Mouse (Mus musculus) olfactory bulb, adult 2 months (tissue): ENCODE data around the gene Emp1. TPM values are rescaled to one million over a fixed set of nuclear protein-coding genes. Genes with fewer than 3 reads are reported as not detected.

Experiments used
- H3K27ac ChIP-seq: fragments of 200-500 bp; 2 replicates; pipeline ENCODE4 v1.5.1; 2012; ENCODE audit warnings: low read depth, low read length; ENCODE audit not compliant: insufficient read depth
- H3K4me1 ChIP-seq: fragments of 200-500 bp; 2 replicates; pipeline ENCODE4 v1.6.1; 2012; ENCODE audit warnings: low read length; ENCODE audit not compliant: control insufficient read depth, insufficient read depth
- H3K4me3 ChIP-seq: fragments of 200-500 bp; 2 replicates; pipeline ENCODE4 v1.5.1; 2012; ENCODE audit warnings: mild to moderate bottlenecking, low read depth, low read length, moderate library complexity; ENCODE audit not compliant: insufficient read depth
- CTCF ChIP-seq: fragments of 200-500 bp; IDR thresholded peaks from 2 replicates; pipeline ENCODE4 v1.5.1; 2012; ENCODE audit warnings: low read depth, mild to moderate bottlenecking, low read length, moderate library complexity; ENCODE audit not compliant: insufficient read depth
- POLR2A ChIP-seq: fragments of 200-500 bp; IDR thresholded peaks from 2 replicates; pipeline ENCODE4 v1.6.1; 2012; ENCODE audit warnings: mild to moderate bottlenecking, low read depth, low read length, moderate library complexity; ENCODE audit not compliant: insufficient read depth
- WGBS: fragments of 180-500 bp; shearing (Covaris S2); methylation state at CpG from one replicate; pipeline ENCODE4 v1.1.7; 2018; 5-methylcytosine and 5-hydroxymethylcytosine counted together
- polyA plus RNA-seq: library from polyadenylated mRNA; stranded (reverse); fragments of >200 nt; gene quantifications from 2 replicates; pipeline ENCODE4 v1.2.4, GENCODE M21; 2012; ENCODE audit warnings: low replicate concordance; ENCODE audit not compliant: missing spikeins, insufficient read depth, insufficient read length

Gene Emp1
- polyA plus RNA-seq, 1 experiment = not detected

DNA sequence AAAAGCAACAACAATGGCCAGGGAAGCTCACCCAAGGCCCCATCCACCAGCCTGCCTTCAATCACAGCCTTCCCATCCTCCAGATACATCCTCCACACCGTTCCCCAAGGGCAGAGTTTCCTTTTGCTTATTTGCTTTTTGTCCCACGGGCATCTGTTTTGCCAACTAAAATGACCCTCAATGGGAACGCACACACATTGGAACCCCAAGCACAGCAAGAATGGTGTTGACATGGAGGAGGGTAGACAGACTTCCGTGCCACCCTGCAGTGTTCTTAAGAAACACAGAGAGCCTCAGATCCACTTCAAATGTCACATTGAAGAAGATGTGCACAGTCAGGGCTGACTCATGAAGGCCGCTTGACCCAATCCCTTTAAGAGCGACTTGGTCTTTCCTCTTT is 8.6 kb downstream of the Emp1 start:
- no peak for TF ChIP-seq CTCF
- TF ChIP-seq POLR2A = no peak
- no peak overlapping the region for H3K27ac ChIP-seq
- 90% methylated on average over 6 of the region's 6 CpGs for WGBS
- no peak overlapping the region for H3K4me3 ChIP-seq
- peaks cover 13% of the 10 kb centered on the region for H3K4me1 ChIP-seq

- no peak overlapping the region for H3K27ac ChIP-seq
- WGBS = 93% methylated on average over 8 of the region's 8 CpGs
- no peak overlapping the region for H3K4me3 ChIP-seq
- TF ChIP-seq POLR2A (no peak), CTCF (no peak)
- peaks cover 12% of the 10 kb centered on the region for H3K4me1 ChIP-seq
Observed at GRCm38 (mm10) chr6:135373357-135373756, 11.0 kb downstream of the Emp1 start.

GRCm38 (mm10) chr6:135375818-135376217 is 13.5 kb downstream of the Emp1 start:
- H3K27ac ChIP-seq = no peak overlapping the region
- H3K4me3 ChIP-seq = no peak overlapping the region
- WGBS = 41% methylated on average over 5 of the region's 5 CpGs
- H3K4me1 ChIP-seq = peaks cover 5% of the 10 kb centered on the region; the same call in 1 of the 2 replicates
- TF ChIP-seq CTCF (no peak), POLR2A (no peak)

- WGBS = 66% methylated on average over 7 of the region's 7 CpGs
- Histone ChIP-seq H3K4me3 (no peak overlapping the region), H3K4me1 (peaks cover 5% of the 10 kb centered on the region; the same call in 1 of the 2 replicates), H3K27ac (no peak overlapping the region)
- TF ChIP-seq POLR2A (no peak), CTCF (no peak)
Observed at GRCm38 (mm10) chr6:135376248-135376647, 13.9 kb downstream of the Emp1 start.

DNA sequence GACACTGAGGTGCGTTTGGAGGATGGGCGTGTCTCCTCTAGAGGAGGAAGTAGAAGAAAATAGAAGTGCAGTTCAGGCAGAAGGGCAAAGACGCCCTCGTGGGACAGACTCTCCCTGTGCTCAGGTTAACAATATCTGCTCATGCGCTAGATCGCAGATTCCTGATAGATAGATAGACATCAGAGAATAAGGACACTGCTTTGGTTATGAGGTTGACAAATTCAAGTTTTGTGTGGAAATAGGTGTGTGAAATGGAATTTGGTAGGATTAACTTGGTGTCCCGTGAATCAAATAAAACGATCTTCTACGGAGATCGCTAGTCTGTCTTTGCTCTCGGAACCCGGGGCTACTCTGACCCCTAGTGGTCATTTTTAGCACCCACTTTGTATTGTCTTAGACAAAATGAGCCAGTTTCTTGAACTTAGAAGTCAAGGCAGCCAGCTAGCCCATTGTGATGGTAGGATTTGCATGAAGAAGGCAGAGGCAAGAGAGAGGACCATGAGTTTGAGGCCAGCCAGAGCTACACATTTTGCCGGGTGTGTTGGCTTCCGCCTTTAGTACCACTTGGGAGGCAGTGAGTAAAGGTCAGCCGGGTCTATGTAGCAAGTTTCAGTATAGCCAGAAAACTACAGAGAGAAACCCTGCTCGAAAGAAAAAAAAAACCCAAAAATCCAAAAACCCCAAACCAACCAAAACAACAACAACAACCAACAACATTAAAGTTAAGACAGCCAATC is 15.4 kb downstream of the Emp1 start:
- Histone ChIP-seq H3K27ac (no peak overlapping the region), H3K4me1 (peaks cover 5% of the 10 kb centered on the region; the same call in 1 of the 2 replicates), H3K4me3 (no peak overlapping the region)
- TF ChIP-seq CTCF (no peak), POLR2A (no peak)
- 21% methylated on average over 16 of the region's 16 CpGs for WGBS

DNA sequence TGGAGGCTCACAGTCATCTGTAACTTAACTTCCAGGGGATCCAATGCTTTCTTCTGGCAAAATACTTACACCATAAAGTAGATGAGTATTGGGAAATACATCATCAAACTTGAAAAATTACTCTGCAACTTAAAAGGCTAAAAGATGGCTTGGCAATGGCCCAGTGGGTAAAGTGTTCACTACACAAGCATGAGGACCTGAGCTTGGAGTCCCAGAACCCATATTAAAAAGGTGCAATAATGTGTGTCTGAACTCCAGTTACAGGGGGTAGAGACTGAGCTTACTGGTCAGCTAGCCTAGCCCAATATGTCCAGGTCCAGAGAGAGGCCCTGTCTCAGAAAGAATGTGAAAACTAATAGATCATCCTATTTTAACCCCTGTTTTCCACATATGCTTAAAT is 21.6 kb downstream of the Emp1 start:
- no peaks in the 10 kb centered on the region for H3K4me1 ChIP-seq
- TF ChIP-seq POLR2A = no peak
- no peak for TF ChIP-seq CTCF
- no peak overlapping the region for H3K4me3 ChIP-seq
- H3K27ac ChIP-seq = no peak overlapping the region

DNA sequence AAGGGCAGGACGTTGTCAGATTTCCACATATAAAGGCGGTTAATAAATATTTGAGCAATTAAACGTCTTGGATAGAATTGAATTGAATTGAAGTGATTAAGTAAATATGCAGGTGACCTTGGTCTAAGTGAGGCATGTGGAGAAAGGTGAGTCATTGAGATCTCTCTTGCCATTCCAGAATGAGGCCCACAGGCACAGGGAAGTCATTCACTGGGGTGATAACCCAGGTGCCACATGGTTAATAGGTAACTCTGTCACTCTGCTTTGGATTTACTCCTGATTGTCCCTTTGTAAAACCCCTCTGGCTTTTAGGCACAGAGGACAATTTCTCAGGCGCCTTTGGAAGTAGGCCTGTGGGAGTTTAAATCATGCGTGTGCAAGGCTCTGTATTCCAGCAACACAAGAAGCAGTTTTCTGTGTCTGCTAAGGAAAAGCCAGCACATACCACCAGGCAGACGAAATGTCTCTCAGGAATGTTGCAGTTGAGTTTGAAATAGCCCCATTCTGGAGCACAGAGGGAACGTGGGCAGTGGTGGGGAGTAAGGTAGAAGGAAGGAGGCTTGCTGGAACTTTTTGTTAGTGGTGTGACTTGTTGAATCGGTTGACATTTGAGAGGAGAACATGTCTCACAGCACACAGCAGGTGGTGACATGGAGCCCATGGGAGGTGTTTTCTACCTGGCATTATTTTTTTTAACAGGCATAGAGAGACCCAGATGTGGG is 23.6 kb downstream of the Emp1 start:
- 89% methylated on average over 8 of the region's 8 CpGs for WGBS
- Histone ChIP-seq H3K4me3 (no peak overlapping the region), H3K27ac (no peak overlapping the region), H3K4me1 (no peaks in the 10 kb centered on the region)
- TF ChIP-seq CTCF = no peak
- no peak for TF ChIP-seq POLR2A

- TF ChIP-seq POLR2A (no peak), CTCF (no peak)
- H3K27ac ChIP-seq = no peak overlapping the region
- WGBS = 97% methylated on average over 1 of the region's 1 CpGs
- H3K4me1 ChIP-seq = no peaks in the 10 kb centered on the region
- H3K4me3 ChIP-seq = no peak overlapping the region
Observed at GRCm38 (mm10) chr6:135387653-135388052, 25.3 kb downstream of the Emp1 start.

- no peak for TF ChIP-seq POLR2A
- no peak for TF ChIP-seq CTCF
- Histone ChIP-seq H3K4me1 (no peaks in the 10 kb centered on the region), H3K4me3 (no peak overlapping the region), H3K27ac (no peak overlapping the region)
- 88% methylated on average over 8 of the region's 8 CpGs for WGBS
Observed at GRCm38 (mm10) chr6:135388711-135389110, 26.4 kb downstream of the Emp1 start.

DNA sequence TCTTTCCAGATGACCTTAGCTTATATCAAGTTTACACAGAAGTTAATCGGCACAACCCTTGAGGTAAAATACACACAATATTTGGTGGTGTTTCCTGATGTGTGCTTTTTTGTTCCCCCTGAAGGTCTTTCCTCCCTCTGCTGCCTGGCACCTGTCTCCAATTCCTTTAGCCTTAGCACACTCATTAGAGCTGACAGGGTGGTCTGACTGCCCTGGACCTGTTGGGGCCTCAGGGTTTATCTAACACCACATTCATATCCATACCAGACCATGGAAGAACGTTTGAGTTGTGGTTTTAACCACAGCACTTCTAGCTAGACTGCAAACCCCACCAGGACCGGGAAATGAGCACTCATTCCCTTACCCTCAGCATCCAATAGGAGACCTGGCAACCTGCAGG is 28.1 kb downstream of the Emp1 start:
- H3K27ac ChIP-seq = no peak overlapping the region
- H3K4me3 ChIP-seq = no peak overlapping the region
- H3K4me1 ChIP-seq = no peaks in the 10 kb centered on the region
- WGBS = 77% methylated on average over 3 of the region's 3 CpGs
- TF ChIP-seq CTCF = no peak
